Mouse (Mus musculus): ENCODE measurements around the gene Plekhg1. TPM values are rescaled to one million over a fixed set of nuclear protein-coding genes. Genes with fewer than 3 reads are reported as not detected.

The Plekhg1 gene
- polyA plus RNA-seq, 1 experiment from 2014 or later = 16.1 TPM

- no peak overlapping the region for H3K27ac ChIP-seq
- ATAC-seq (ENCODE audit: insufficient number of reproducible peaks, insufficient read depth, low FRiP score, low TSS enrichment, low read depth) = no peak
These were observed 53.7 kb downstream of the Plekhg1 start for GRCm38 (mm10) chr10:3793825-3794224.

GRCm38 (mm10) chr10:3799455-3799854 lies 59.3 kb downstream of the Plekhg1 start:
- no peak overlapping the region for H3K4me2 ChIP-seq
- no peak overlapping the region for H3K4me3 ChIP-seq (replicated peaks)
- H3K9ac ChIP-seq (replicated peaks) = no peak overlapping the region
- H3K27me3 ChIP-seq = no peaks in the 10 kb centered on the region
- H3K4me1 ChIP-seq (replicated peaks) = peaks cover 17% of the 10 kb centered on the region
- H3K36me3 ChIP-seq = no peaks in the 10 kb centered on the region
- no peaks in the 10 kb centered on the region for H3K9me3 ChIP-seq
- no peak for ATAC-seq (ENCODE audit: insufficient number of reproducible peaks, insufficient read depth, low FRiP score, low TSS enrichment, low read depth)
- H3K27ac ChIP-seq = peak overlapping the region; percentile 74

More at GRCm38 (mm10) chr10:3793825-3794224, 53.7 kb downstream of the Plekhg1 start:
- no peak overlapping the region for H3K4me3 ChIP-seq (replicated peaks)
- no peaks in the 10 kb centered on the region for H3K36me3 ChIP-seq
- H3K9me3 ChIP-seq = no peaks in the 10 kb centered on the region
- H3K27me3 ChIP-seq = no peaks in the 10 kb centered on the region
- WGBS = 64% methylated on average over 3 of the region's 3 CpGs
- no peak overlapping the region for H3K9ac ChIP-seq (replicated peaks)
- peaks cover 8% of the 10 kb centered on the region for H3K4me1 ChIP-seq (replicated peaks)
- no peak overlapping the region for H3K4me2 ChIP-seq

GRCm38 (mm10) chr10:3801254-3801653 lies 61.1 kb downstream of the Plekhg1 start:
- Histone ChIP-seq H3K36me3 (no peaks in the 10 kb centered on the region), H3K9ac (replicated peaks) (no peak overlapping the region), H3K9me3 (no peaks in the 10 kb centered on the region), H3K4me2 (no peak overlapping the region), H3K27ac (no peak overlapping the region), H3K4me1 (replicated peaks) (peaks cover 17% of the 10 kb centered on the region), H3K27me3 (no peaks in the 10 kb centered on the region), H3K4me3 (replicated peaks) (no peak overlapping the region)
- no peak for ATAC-seq (ENCODE audit: insufficient number of reproducible peaks, insufficient read depth, low FRiP score, low TSS enrichment, low read depth)
- WGBS = 77% methylated on average over 6 of the region's 6 CpGs

- Histone ChIP-seq H3K4me2 (no peak overlapping the region), H3K9me3 (no peaks in the 10 kb centered on the region), H3K36me3 (no peaks in the 10 kb centered on the region), H3K9ac (replicated peaks) (no peak overlapping the region), H3K27me3 (no peaks in the 10 kb centered on the region), H3K27ac (no peak overlapping the region), H3K4me1 (replicated peaks) (peaks cover 8% of the 10 kb centered on the region; the same call in 1 of the 2 replicates), H3K4me3 (replicated peaks) (no peak overlapping the region)
- ATAC-seq (ENCODE audit: insufficient number of reproducible peaks, insufficient read depth, low FRiP score, low TSS enrichment, low read depth) = no peak
- 55% methylated on average over 3 of the region's 3 CpGs for WGBS
These were observed 65.2 kb downstream of the Plekhg1 start for GRCm38 (mm10) chr10:3805334-3805733.

- Histone ChIP-seq H3K9ac (replicated peaks) (no peak overlapping the region), H3K4me3 (replicated peaks) (no peak overlapping the region), H3K36me3 (no peaks in the 10 kb centered on the region), H3K4me2 (no peak overlapping the region), H3K27me3 (no peaks in the 10 kb centered on the region), H3K9me3 (no peaks in the 10 kb centered on the region), H3K27ac (0 out of 2 replicates have a peak overlapping the region, but pooled peaks have one; percentile 13), H3K4me1 (replicated peaks) (peaks cover 16% of the 10 kb centered on the region)
- WGBS = 61% methylated on average over 3 of the region's 3 CpGs
- ATAC-seq (ENCODE audit: insufficient number of reproducible peaks, insufficient read depth, low FRiP score, low TSS enrichment, low read depth) = peak; percentile 12; the same call in 1 of the 2 replicates
These were observed 67.8 kb downstream of the Plekhg1 start for GRCm38 (mm10) chr10:3807980-3808379.

GRCm38 (mm10) chr10:3810476-3811273 lies 70.5 kb downstream of the Plekhg1 start:
- H3K27ac ChIP-seq = no peak overlapping the region
- H3K36me3 ChIP-seq = no peaks in the 10 kb centered on the region
- H3K4me3 ChIP-seq (replicated peaks) = no peak overlapping the region
- WGBS = 58% methylated on average over 10 of the region's 10 CpGs
- ATAC-seq (ENCODE audit: insufficient number of reproducible peaks, insufficient read depth, low FRiP score, low TSS enrichment, low read depth) = no peak
- no peaks in the 10 kb centered on the region for H3K27me3 ChIP-seq
- peaks cover 16% of the 10 kb centered on the region for H3K4me1 ChIP-seq (replicated peaks)
- H3K9ac ChIP-seq (replicated peaks) = no peak overlapping the region
- no peaks in the 10 kb centered on the region for H3K9me3 ChIP-seq
- H3K4me2 ChIP-seq = no peak overlapping the region

GRCm38 (mm10) chr10:3818940-3819701 lies 79.0 kb downstream of the Plekhg1 start:
- no peaks in the 10 kb centered on the region for H3K27me3 ChIP-seq
- H3K36me3 ChIP-seq = no peaks in the 10 kb centered on the region
- no peak overlapping the region for H3K4me2 ChIP-seq
- H3K27ac ChIP-seq = no peak overlapping the region
- H3K4me1 ChIP-seq (replicated peaks) = 0 out of 2 replicates have a peak, but pooled peaks cover 6% of the 10 kb centered on the region
- no peak for ATAC-seq (ENCODE audit: insufficient number of reproducible peaks, insufficient read depth, low FRiP score, low TSS enrichment, low read depth)
- no peak overlapping the region for H3K9ac ChIP-seq (replicated peaks)
- 49% methylated on average over 5 of the region's 5 CpGs for WGBS
- H3K4me3 ChIP-seq (replicated peaks) = no peak overlapping the region
- no peaks in the 10 kb centered on the region for H3K9me3 ChIP-seq

GRCm38 (mm10) chr10:3823826-3824225 lies 83.7 kb downstream of the Plekhg1 start:
- Histone ChIP-seq H3K36me3 (no peaks in the 10 kb centered on the region), H3K9me3 (no peaks in the 10 kb centered on the region), H3K4me3 (replicated peaks) (no peak overlapping the region), H3K4me2 (no peak overlapping the region), H3K27me3 (no peaks in the 10 kb centered on the region), H3K9ac (replicated peaks) (no peak overlapping the region), H3K27ac (no peak overlapping the region), H3K4me1 (replicated peaks) (peaks cover 23% of the 10 kb centered on the region)
- 64% methylated on average over 6 of the region's 6 CpGs for WGBS
- ATAC-seq (ENCODE audit: insufficient number of reproducible peaks, insufficient read depth, low FRiP score, low TSS enrichment, low read depth) = no peak

- no peak overlapping the region for H3K4me3 ChIP-seq (replicated peaks)
- H3K4me2 ChIP-seq = no peak overlapping the region
- H3K36me3 ChIP-seq = no peaks in the 10 kb centered on the region
- WGBS = 87% methylated on average over 6 of the region's 6 CpGs
- H3K9ac ChIP-seq (replicated peaks) = no peak overlapping the region
- ATAC-seq (ENCODE audit: insufficient number of reproducible peaks, insufficient read depth, low FRiP score, low TSS enrichment, low read depth) = no peak
- no peaks in the 10 kb centered on the region for H3K9me3 ChIP-seq
- H3K27me3 ChIP-seq = no peaks in the 10 kb centered on the region
- peaks cover 30% of the 10 kb centered on the region for H3K4me1 ChIP-seq (replicated peaks)
- H3K27ac ChIP-seq = no peak overlapping the region
These were observed 85.9 kb downstream of the Plekhg1 start for GRCm38 (mm10) chr10:3826043-3826442.

- Histone ChIP-seq H3K9me3 (no peaks in the 10 kb centered on the region), H3K27ac (no peak overlapping the region), H3K36me3 (no peaks in the 10 kb centered on the region), H3K9ac (replicated peaks) (no peak overlapping the region), H3K4me3 (replicated peaks) (no peak overlapping the region), H3K4me1 (replicated peaks) (peaks cover 39% of the 10 kb centered on the region), H3K27me3 (no peaks in the 10 kb centered on the region; the same call in 1 of the 2 replicates), H3K4me2 (no peak overlapping the region)
- ATAC-seq (ENCODE audit: insufficient number of reproducible peaks, insufficient read depth, low FRiP score, low TSS enrichment, low read depth) = no peak
- 50% methylated on average over 1 of the region's 1 CpGs for WGBS
These were observed 87.2 kb downstream of the Plekhg1 start for GRCm38 (mm10) chr10:3827368-3827767.

GRCm38 (mm10) chr10:3829472-3829871 lies 89.3 kb downstream of the Plekhg1 start:
- no peak for ATAC-seq (ENCODE audit: insufficient number of reproducible peaks, insufficient read depth, low FRiP score, low TSS enrichment, low read depth)
- Histone ChIP-seq H3K4me2 (no peak overlapping the region), H3K9ac (replicated peaks) (no peak overlapping the region), H3K4me3 (replicated peaks) (no peak overlapping the region), H3K27ac (no peak overlapping the region), H3K27me3 (peaks cover 7% of the 10 kb centered on the region), H3K36me3 (no peaks in the 10 kb centered on the region), H3K9me3 (no peaks in the 10 kb centered on the region), H3K4me1 (replicated peaks) (peaks cover 44% of the 10 kb centered on the region)
- WGBS = 19% methylated on average over 5 of the region's 5 CpGs

Data from limb, embryonic 12.5 days (tissue).